Mouse (Mus musculus): Measurements from ENCODE around the gene Fcrla. TPM values are rescaled to one million over a fixed set of nuclear protein-coding genes. Genes with fewer than 3 reads are reported as not detected.

Gene Fcrla
- total RNA-seq, 2 experiments from 2014 or later = not detected

GRCm38 (mm10) chr1:170889310-170889709, 38.1 kb downstream of the Fcrla start:
- DNase-seq (ENCODE audit: low spot score in 2 of 2) = no peak

GRCm38 (mm10) chr1:170886044-170886458, 41.3 kb downstream of the Fcrla start:
- no peak for DNase-seq (ENCODE audit: low spot score in 2 of 2)

GRCm38 (mm10) chr1:170884978-170885561, 42.3 kb downstream of the Fcrla start, which contains the start of the genes Gm26620 and Dusp12:
Gene Gm26620, plus strand, starts transcription at chr1:170885065.
Gene Dusp12, minus strand, starts transcription at chr1:170885540.
- DNase-seq (ENCODE audit: low spot score in 2 of 2) = peak; percentile 82 to 90

GRCm38 (mm10) chr1:170884390-170884789, 43.0 kb downstream of the Fcrla start:
- DNase-seq (ENCODE audit: low spot score in 2 of 2) = no peak

- DNase-seq (ENCODE audit: low spot score in 2 of 2) = no peak
Observed at GRCm38 (mm10) chr1:170882915-170883485, 44.4 kb downstream of the Fcrla start.

- DNase-seq (ENCODE audit: low spot score in 2 of 2) = no peak
Observed at GRCm38 (mm10) chr1:170876906-170877305, 50.5 kb downstream of the Fcrla start.

GRCm38 (mm10) chr1:170875676-170876075, 51.7 kb downstream of the Fcrla start:
- DNase-seq (ENCODE audit: low spot score in 2 of 2) = no peak

- no peak for DNase-seq (ENCODE audit: low spot score in 2 of 2)
Observed at GRCm38 (mm10) chr1:170871961-170872360, 55.4 kb downstream of the Fcrla start.

- no peak for DNase-seq (ENCODE audit: low spot score in 2 of 2)
Observed at GRCm38 (mm10) chr1:170871402-170871801, 56.0 kb downstream of the Fcrla start.

- DNase-seq (ENCODE audit: low spot score in 2 of 2) = no peak
Observed at GRCm38 (mm10) chr1:170868905-170869283, 58.5 kb downstream of the Fcrla start.

GRCm38 (mm10) chr1:170868107-170868904, 59.1 kb downstream of the Fcrla start:
- peak; percentile 55 to 68 for DNase-seq (ENCODE audit: low spot score in 2 of 2)

- peak; percentile 97 to 98 for DNase-seq (ENCODE audit: low spot score in 2 of 2)
Observed at GRCm38 (mm10) chr1:170867691-170868105, 59.7 kb downstream of the Fcrla start, which contains the start of gene Atf6. Gene Atf6, minus strand, starts transcription at chr1:170867771.

Other genes with a start within 250 kb of the Fcrla start
- 10 to 100 TPM; 22.6 to 23.1 TPM for gene Atf6, start 59.8 kb downstream of the Fcrla start, total RNA-seq (2021)
- under 1 TPM; 0.62 to 0.87 TPM for gene Gm26620, start 42.5 kb downstream of the Fcrla start, total RNA-seq (2021)
- 10 to 100 TPM; 15.5 to 16.3 TPM for gene Dusp12, start 42.0 kb downstream of the Fcrla start, total RNA-seq (2021)
- gene Fcrlb, start 14.6 kb downstream of the Fcrla start, total RNA-seq (2021) = under 1 TPM; 0.51 to 0.66 TPM
- gene Fcgr2b, start 49.0 kb upstream of the Fcrla start, total RNA-seq (2021) = 1 to 10 TPM; 2.5 to 4.3 TPM
- gene Fcgr4, start 91.3 kb upstream of the Fcrla start, total RNA-seq (2021) = not detected
- gene Fcgr3, start 137.4 kb upstream of the Fcrla start, total RNA-seq (2021) = 10 to 100 TPM; 10.5 to 12.7 TPM
- 1 to 10 TPM; 3.1 to 3.3 TPM for gene Cfap126, start 186.3 kb upstream of the Fcrla start, total RNA-seq (2021)
- 100 to 1,000 TPM; 223 to 233 TPM for gene Sdhc, start 223.0 kb upstream of the Fcrla start, total RNA-seq (2021)
- not detected for gene Mpz, start 223.1 kb upstream of the Fcrla start, total RNA-seq (2021)